Mouse (Mus musculus) heart, adult 2 months (tissue): Measurements from ENCODE around the gene Clec4a3. TPM values are rescaled to one million over a fixed set of nuclear protein-coding genes. Genes with fewer than 3 reads are reported as not detected.

ENCODE experiments used
- DNase-seq, 2 experiments: peaks; one replicate each; pipeline ENCODE4 v3.0.0; 2021
- H3K27ac ChIP-seq: fragments of 200-600 bp; 2 replicates; pipeline ENCODE4 v1.8.1; 2022
- H3K27me3 ChIP-seq: fragments of 200-500 bp; 2 replicates; pipeline ENCODE4 v1.6.1; 2012; ENCODE audit warnings: mild to moderate bottlenecking, low read length, inconsistent platforms, mixed read lengths; ENCODE audit not compliant: control insufficient read depth, insufficient read depth
- H3K36me3 ChIP-seq: fragments of 200-500 bp; 2 replicates; pipeline ENCODE4 v1.6.1; 2012; ENCODE audit warnings: low read length, inconsistent platforms; ENCODE audit not compliant: control insufficient read depth, insufficient read depth
- H3K4me1 ChIP-seq: fragments of 200-500 bp; 2 replicates; pipeline ENCODE4 v1.6.1; 2011; ENCODE audit warnings: low read length; ENCODE audit not compliant: control insufficient read depth, insufficient read depth
- H3K4me3 ChIP-seq: fragments of 200-600 bp; 2 replicates; pipeline ENCODE4 v1.8.1; 2022
- H3K79me2 ChIP-seq: fragments of 200-500 bp; replicated peaks from 2 replicates; pipeline ENCODE4 v1.6.1; 2012; ENCODE audit warnings: mild to moderate bottlenecking, inconsistent platforms, low read length, moderate library complexity, mixed read lengths; ENCODE audit not compliant: control insufficient read depth, insufficient read depth
- H3K9ac ChIP-seq: fragments of 200-500 bp; 2 replicates; pipeline ENCODE4 v1.6.1; 2012; ENCODE audit warnings: low read depth, mild to moderate bottlenecking, control low read depth, inconsistent platforms, low read length, mixed read lengths
- CTCF ChIP-seq: fragments of 200-600 bp; IDR thresholded peaks from 2 replicates; pipeline ENCODE4 v1.8.1; 2022; ENCODE audit warnings: antibody characterized with exemption, mild to moderate bottlenecking, moderate library complexity
- EP300 ChIP-seq: fragments of 200-500 bp; IDR thresholded peaks from 2 replicates; pipeline ENCODE4 v1.6.1; 2011; ENCODE audit warnings: low read depth, low read length, control low read depth; ENCODE audit not compliant: insufficient read depth
- POLR2A ChIP-seq: fragments of 200-500 bp; IDR thresholded peaks from 2 replicates; pipeline ENCODE4 v1.6.1; 2011; ENCODE audit warnings: mild to moderate bottlenecking, low read depth, low read length, control low read depth; ENCODE audit not compliant: insufficient read depth
- WGBS: fragments of 180-500 bp; shearing (Covaris S2); methylation state at CpG from one replicate; pipeline ENCODE4 v1.1.7; 2018; 5-methylcytosine and 5-hydroxymethylcytosine counted together
- intact Hi-C: fragments of 180-260 bp; cut with DNase I; formaldehyde crosslinking; loops from one replicate; pipeline ENCODE4 v1.15.1; 2025
- long read RNA-seq: library from polyadenylated mRNA; stranded (forward); transcript quantifications from one replicate; pipeline ENCODE4 v2.0.0, GENCODE M21; 2021
- polyA plus RNA-seq: library from polyadenylated mRNA; depleted of rRNA; stranded (reverse); fragments of >200 nt; gene quantifications from 2 replicates; pipeline ENCODE4 v1.2.3, GENCODE M21; 2012; rRNA removed
- total RNA-seq, 2 experiments: library from RNA; stranded (reverse); gene quantifications; 2 replicates each; pipeline ENCODE4 v1.2.3; 2021

The Clec4a3 gene
- total RNA-seq (1 to 10 TPM; 2.6 to 3.1 TPM), polyA plus RNA-seq (1.7 and 2.1 TPM in 2 replicates)
- long read RNA-seq, partial matches to known transcripts, result 1 of 4 reads
- long read RNA-seq, other reads (novel, unspliced or antisense), result 1 of 4 reads

DNA sequence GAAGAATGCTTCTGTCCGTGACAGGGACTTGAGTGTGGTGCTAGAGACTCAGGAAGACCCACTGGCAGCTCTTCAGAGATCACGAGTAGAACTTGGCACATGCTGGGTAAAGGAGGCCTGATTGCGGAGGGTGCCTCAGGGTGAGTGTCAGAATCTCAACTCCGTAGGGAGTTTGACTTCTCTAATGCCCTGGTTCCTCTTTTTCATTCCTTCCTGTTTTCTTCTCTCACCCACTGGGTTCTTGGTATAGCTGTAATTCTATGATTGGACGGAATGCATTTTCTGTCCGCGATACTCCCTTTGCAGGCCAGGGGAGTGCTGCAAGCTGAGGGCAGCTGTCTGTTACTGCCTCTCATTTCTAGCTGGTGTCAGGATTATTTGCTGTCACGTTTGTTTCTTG is at the start of gene Clec4a3:
Gene Clec4a3 (plus strand): TSS at position 115 of the 400 bp plus-strand sequence.
- TF ChIP-seq CTCF, result no peak
- TF ChIP-seq POLR2A, result 0 out of 2 replicates have a peak, but pooled peaks have one; percentile 40
- no peak for TF ChIP-seq EP300
- peak; percentile 26 to 53 for DNase-seq
- H3K9ac ChIP-seq, result no peak within 1 kb of the TSS
- intact Hi-C loops, result no loop called here
- no peaks in the 10 kb centered on the region for H3K27me3 ChIP-seq
- WGBS, result 70% methylated on average over 8 of the region's 8 CpGs
- H3K36me3 ChIP-seq, result no peaks in the 10 kb centered on the region
- no peaks in the 10 kb centered on the region for H3K79me2 ChIP-seq
- H3K4me1 ChIP-seq, result no peaks in the 10 kb centered on the region
- no peak within 1 kb of the TSS for H3K4me3 ChIP-seq
- no peak within 1 kb of the TSS for H3K27ac ChIP-seq

DNA sequence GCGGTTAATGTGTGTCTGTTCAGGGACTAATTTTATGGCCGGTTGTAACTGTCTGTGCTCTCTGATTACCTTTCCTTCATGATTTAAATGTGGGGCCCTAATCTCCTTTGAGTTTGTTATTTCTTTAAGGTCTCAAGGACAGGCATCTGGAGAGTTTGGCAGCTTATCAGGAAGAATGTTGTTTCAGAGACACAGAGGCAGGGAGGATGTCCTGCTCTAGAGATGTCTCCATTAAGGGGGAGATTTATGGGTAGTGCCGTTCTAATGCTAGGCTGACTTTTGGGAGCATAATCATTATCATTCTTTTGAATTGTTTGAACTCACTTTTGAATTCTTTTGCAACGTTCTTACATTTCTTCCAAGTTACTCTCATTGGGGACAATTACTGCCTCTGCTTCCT is 32.4 kb upstream of the Clec4a3 start:
- Histone ChIP-seq H3K79me2 (no peaks in the 10 kb centered on the region), H3K4me1 (no peaks in the 10 kb centered on the region), H3K27me3 (no peaks in the 10 kb centered on the region), H3K9ac (no peak overlapping the region), H3K36me3 (no peaks in the 10 kb centered on the region), H3K27ac (no peak overlapping the region), H3K4me3 (no peak overlapping the region)
- WGBS, result 28% methylated on average over 4 of the region's 4 CpGs
- no peak for TF ChIP-seq POLR2A
- TF ChIP-seq EP300, result no peak
- TF ChIP-seq CTCF, result no peak
- DNase-seq, result no peak
- intact Hi-C loops, result no loop called here

DNA sequence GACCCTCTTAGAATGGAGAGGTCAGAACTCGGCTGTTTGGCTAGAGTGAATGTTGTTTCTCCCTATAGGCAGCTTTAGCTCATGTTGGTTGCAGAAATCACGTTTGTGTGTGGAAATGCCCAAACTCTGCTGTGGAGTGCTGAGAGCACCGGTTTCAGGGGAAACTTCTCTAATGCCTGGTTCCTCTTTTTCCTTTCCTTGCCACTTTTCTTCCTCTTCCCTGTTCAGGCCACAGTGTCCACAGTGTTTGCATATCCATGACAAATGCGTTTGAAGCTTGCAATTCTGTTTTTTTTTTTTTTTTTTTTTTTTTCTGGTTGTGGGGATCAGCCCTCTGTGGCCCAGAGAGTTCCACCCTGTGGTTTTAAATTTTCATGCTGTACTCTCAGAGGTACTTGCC is 30.9 kb upstream of the Clec4a3 start, which contains the start of gene Clec4a1:
Gene Clec4a1 (plus strand): TSS at position 398 of the 400 bp plus-strand sequence.
- 26% methylated on average over 4 of the region's 4 CpGs for WGBS
- intact Hi-C loops, result no loop called here

DNA sequence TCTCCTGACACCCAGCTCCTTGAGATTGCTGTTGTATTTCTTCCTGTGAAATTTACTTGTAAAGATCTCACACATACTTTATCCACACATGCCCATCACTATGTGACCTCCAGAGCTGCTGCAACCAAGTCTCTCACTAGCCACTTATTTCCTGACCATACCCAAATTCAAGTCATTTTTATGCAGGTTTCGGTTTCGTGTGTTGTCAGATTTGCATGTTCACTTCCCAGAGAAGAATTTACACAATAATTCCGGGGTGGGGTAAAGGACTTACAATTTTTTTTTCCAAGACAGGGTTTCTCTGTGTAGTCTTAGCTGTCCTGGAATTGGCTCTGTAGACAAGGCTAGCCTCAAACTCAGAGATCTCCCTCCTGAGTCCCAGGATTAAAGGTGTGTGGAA is 17.5 kb upstream of the Clec4a3 start:
- TF ChIP-seq POLR2A, result no peak
- no peak for TF ChIP-seq EP300
- TF ChIP-seq CTCF, result no peak
- 80% methylated on average over 3 of the region's 3 CpGs for WGBS
- H3K27ac ChIP-seq, result no peak overlapping the region
- intact Hi-C loops, result no loop called here
- H3K9ac ChIP-seq, result no peak overlapping the region
- H3K4me1 ChIP-seq, result no peaks in the 10 kb centered on the region
- DNase-seq, result no peak
- no peaks in the 10 kb centered on the region for H3K27me3 ChIP-seq
- H3K4me3 ChIP-seq, result no peak overlapping the region
- H3K79me2 ChIP-seq, result no peaks in the 10 kb centered on the region
- no peaks in the 10 kb centered on the region for H3K36me3 ChIP-seq

More for the DNA sequence above, 30.9 kb upstream of the Clec4a3 start, which contains the start of gene Clec4a1:
- Histone ChIP-seq H3K4me3 (no peak within 1 kb of the TSS), H3K79me2 (no peaks in the 10 kb centered on the region), H3K9ac (peak within 1 kb of the TSS; percentile 30; the same call in 1 of the 2 replicates), H3K36me3 (no peaks in the 10 kb centered on the region), H3K4me1 (no peaks in the 10 kb centered on the region), H3K27me3 (no peaks in the 10 kb centered on the region), H3K27ac (no peak within 1 kb of the TSS)
- TF ChIP-seq POLR2A (no peak), EP300 (0 out of 2 replicates have a peak, but pooled peaks have one; percentile 14)
- peak in 1 of 2 experiments; percentile 36 for DNase-seq

DNA sequence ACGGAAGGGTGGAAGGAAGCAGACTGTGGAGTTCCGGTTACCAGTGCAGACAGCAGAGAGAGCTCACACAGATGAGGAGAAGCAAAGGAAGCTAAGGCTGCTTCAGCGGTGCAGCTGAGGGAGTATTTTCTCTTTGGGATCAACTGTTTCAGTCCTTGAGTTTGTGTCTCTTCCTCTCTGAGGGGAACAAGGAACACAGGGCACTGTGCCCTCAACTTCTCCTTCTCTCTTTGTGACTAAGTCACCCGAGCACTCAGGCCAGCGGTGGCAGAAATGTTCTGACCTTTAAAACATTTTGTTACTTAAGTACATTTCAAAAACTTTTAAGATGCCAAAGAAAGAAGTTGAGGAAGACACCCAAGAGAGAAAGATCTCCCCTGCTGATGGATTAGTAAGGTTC is 12.7 kb upstream of the Clec4a3 start:
- H3K27me3 ChIP-seq, result no peaks in the 10 kb centered on the region

DNA sequence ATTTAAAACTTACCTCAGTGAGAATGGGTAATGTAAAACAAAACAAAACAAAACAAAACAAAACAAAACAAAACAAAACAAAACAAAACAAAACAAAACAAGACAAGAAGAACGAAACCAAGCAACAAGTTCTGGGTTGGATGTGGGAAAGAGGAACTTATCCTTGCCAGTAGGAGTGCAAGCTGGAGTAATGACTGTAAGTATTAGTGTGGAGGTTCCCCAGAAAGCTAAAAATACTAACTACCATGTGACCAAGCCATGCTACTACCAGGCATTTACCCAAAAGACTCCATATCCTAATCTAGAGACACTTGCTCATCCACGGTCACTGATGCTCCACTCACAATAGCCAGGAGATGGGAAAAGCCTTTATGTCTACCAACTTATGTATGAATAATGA is 5.6 kb upstream of the Clec4a3 start:
- no peaks in the 10 kb centered on the region for H3K36me3 ChIP-seq
- 75% methylated on average over 2 of the region's 2 CpGs for WGBS
- no peaks in the 10 kb centered on the region for H3K79me2 ChIP-seq
- no peaks in the 10 kb centered on the region for H3K27me3 ChIP-seq
- H3K4me3 ChIP-seq, result no peak overlapping the region
- H3K4me1 ChIP-seq, result no peaks in the 10 kb centered on the region
- no peak overlapping the region for H3K9ac ChIP-seq
- DNase-seq, result no peak
- TF ChIP-seq EP300 (no peak), POLR2A (no peak)
- no peak overlapping the region for H3K27ac ChIP-seq
- intact Hi-C loops, result no loop called here

More for the DNA sequence above, 12.7 kb upstream of the Clec4a3 start:
- peak in 1 of 2 experiments; percentile 14 for DNase-seq
- Histone ChIP-seq H3K27ac (no peak overlapping the region), H3K9ac (no peak overlapping the region), H3K4me3 (no peak overlapping the region), H3K4me1 (no peaks in the 10 kb centered on the region), H3K36me3 (no peaks in the 10 kb centered on the region), H3K79me2 (no peaks in the 10 kb centered on the region)
- TF ChIP-seq CTCF (no peak), EP300 (no peak), POLR2A (no peak)
- 73% methylated on average over 5 of the region's 5 CpGs for WGBS
- intact Hi-C loops, result no loop called here
